8 mouse cellular contexts compared by ENCODE assay signal in genomic region chr2:91202972-91203656, GRCm38 (mm10). TPM values are rescaled to one million over a fixed set of nuclear protein-coding genes. Genes with fewer than 3 reads are reported as not detected.
DNase-seq lines count a peak whose midpoint lies in the region; ATAC-seq and TF ChIP-seq lines count a peak whose summit lies in the region.

No protein-coding gene starts in this region.

- WGBS in embryonic facial prominence, embryonic 12.5 days = 13% methylated on average over 20 of the region's 20 CpGs
- 14% methylated on average over 20 of the region's 20 CpGs for WGBS in neural tube, embryonic 12.5 days

- H3K4me1 ChIP-seq in embryonic facial prominence, embryonic 12.5 days = peaks cover 12% of the 10 kb centered on the region; the same call in 1 of the 2 replicates
- H3K4me1 ChIP-seq in neural tube, embryonic 12.5 days = peaks cover 12% of the 10 kb centered on the region

- peaks cover 30% of the 10 kb centered on the region for H3K36me3 ChIP-seq in embryonic facial prominence, embryonic 12.5 days
- peaks cover 31% of the 10 kb centered on the region for H3K36me3 ChIP-seq in neural tube, embryonic 12.5 days

- H3K4me2 ChIP-seq in embryonic facial prominence, embryonic 12.5 days (replicated peaks) = peak overlapping the region; percentile 69
- peak overlapping the region; percentile 72 for H3K4me2 ChIP-seq in neural tube, embryonic 12.5 days (replicated peaks)

- ATAC-seq in embryonic facial prominence, embryonic 12.5 days (ENCODE audit: insufficient number of reproducible peaks, insufficient read depth, low FRiP score, low TSS enrichment) = peak; percentile 55
- peak; percentile 62 for ATAC-seq in inflammation-experienced regulatory T-cells, adult 6 months
- peak; percentile 83; the same call in 1 of the 2 replicates for ATAC-seq in neural tube, embryonic 12.5 days (ENCODE audit: low FRiP score, low read depth)

- DNase-seq in left cerebral cortex, adult 2 months (ENCODE audit: extremely low spot score in 1 of 2, low spot score in 2 of 2) = no peak
- DNase-seq in left cerebral cortex, postnatal 14 days (ENCODE audit: low spot score in 2 of 2) = no peak
- no peak for DNase-seq in left cerebral cortex, adult 9 months (ENCODE audit: low spot score in 2 of 2)
- no peak for DNase-seq in left cerebral cortex, adult 11 months (ENCODE audit: low spot score)
- DNase-seq in urinary bladder, postnatal 36 days (ENCODE audit: low spot score in 2 of 2) = no peak

- intact Hi-C loops in left cerebral cortex, adult 2 months (cut with DNase I) = loop anchor here (1.0 to 2.0 kb wide), 3 partner anchors 21 to 133 kb away; partner anchors contain the start of genes Ddb2 and Slc39a13
- intact Hi-C loops in left cerebral cortex, postnatal 14 days (cut with DNase I) = loop anchor here (1.0 to 2.0 kb wide), 2 partner anchors 21 to 62 kb away; partner anchors contain the start of gene Arfgap2

- no peaks in the 10 kb centered on the region for H3K27me3 ChIP-seq in embryonic facial prominence, embryonic 12.5 days
- no peaks in the 10 kb centered on the region for H3K27me3 ChIP-seq in neural tube, embryonic 12.5 days (replicated peaks)

- H3K9ac ChIP-seq in embryonic facial prominence, embryonic 12.5 days = peak overlapping the region; percentile 66
- H3K9ac ChIP-seq in neural tube, embryonic 12.5 days = peak overlapping the region; percentile 84

- H3K9me3 ChIP-seq in embryonic facial prominence, embryonic 12.5 days = no peaks in the 10 kb centered on the region
- no peaks in the 10 kb centered on the region for H3K9me3 ChIP-seq in neural tube, embryonic 12.5 days

- H3K4me3 ChIP-seq in left cerebral cortex, adult 2 months = peak overlapping the region; percentile 74
- H3K4me3 ChIP-seq in embryonic facial prominence, embryonic 12.5 days = peak overlapping the region; percentile 76
- peak overlapping the region; percentile 73 for H3K4me3 ChIP-seq in neural tube, embryonic 12.5 days

- peak overlapping the region; percentile 96 for H3K27ac ChIP-seq in left cerebral cortex, adult 2 months
- H3K27ac ChIP-seq in embryonic facial prominence, embryonic 12.5 days = peak overlapping the region; percentile 95
- peak overlapping the region; percentile 82; the same call in 1 of the 2 replicates for H3K27ac ChIP-seq in neural tube, embryonic 12.5 days

- no peak for TF ChIP-seq CTCF in left cerebral cortex, adult 2 months (IDR thresholded peaks at IDR 0.05)

RNA-seq across cellular contexts. Expression of gene Acp2, which starts 0.4 kb away (rescaled TPM):
- 10 to 100 TPM; 42.4 to 44.5 TPM for total RNA-seq in left cerebral cortex, adult 2 months (2021)
- total RNA-seq in left cerebral cortex, postnatal 14 days (2021) = 10 to 100 TPM; 51.0 to 54.8 TPM
- polyA plus RNA-seq in embryonic facial prominence, embryonic 12.5 days (2016; fragmentation: Nextera tagmentation; extraction: Ambion mirVana) = 32.0 and 32.6 TPM in 2 replicates
- 10 to 100 TPM; 13.3 to 18.2 (median 15.0) TPM for polyA plus RNA-seq in inflammation-experienced regulatory T-cells, adult 6 months (2017; shearing (Covaris generic))
- 35.3 and 39.8 TPM in 2 replicates for polyA plus RNA-seq in neural tube, embryonic 12.5 days (2016; fragmentation: Nextera tagmentation; extraction: Ambion mirVana)

RNA-seq across cellular contexts. Expression of gene Nr1h3, which starts 0.5 kb away (rescaled TPM):
- total RNA-seq in left cerebral cortex, adult 2 months (2021) = 1 to 10 TPM; 3.4 to 7.1 TPM
- 1 to 10 TPM; 1.9 to 2.3 TPM for total RNA-seq in left cerebral cortex, postnatal 14 days (2021)
- polyA plus RNA-seq in embryonic facial prominence, embryonic 12.5 days (2016; fragmentation: Nextera tagmentation; extraction: Ambion mirVana) = 1.1 and 1.3 TPM in 2 replicates
- 1 to 10 TPM in 2 of 3 experiments, under 1 TPM in 1; 0.33 to 2.8 (median 1.4) TPM for polyA plus RNA-seq in inflammation-experienced regulatory T-cells, adult 6 months (2017; shearing (Covaris generic))
- 1.0 and 1.7 TPM in 2 replicates for polyA plus RNA-seq in neural tube, embryonic 12.5 days (2016; fragmentation: Nextera tagmentation; extraction: Ambion mirVana)

RNA-seq across cellular contexts. Expression of gene Madd, which starts 19.5 kb away (rescaled TPM):
- 100 to 1,000 TPM; 236 to 254 TPM for total RNA-seq in left cerebral cortex, adult 2 months (2021)
- total RNA-seq in left cerebral cortex, postnatal 14 days (2021) = 100 to 1,000 TPM; 202 to 239 TPM
- 17.5 and 18.1 TPM in 2 replicates for polyA plus RNA-seq in embryonic facial prominence, embryonic 12.5 days (2016; fragmentation: Nextera tagmentation; extraction: Ambion mirVana)
- 10 to 100 TPM; 58.0 to 78.6 (median 69.2) TPM for polyA plus RNA-seq in inflammation-experienced regulatory T-cells, adult 6 months (2017; shearing (Covaris generic))
- polyA plus RNA-seq in neural tube, embryonic 12.5 days (2016; fragmentation: Nextera tagmentation; extraction: Ambion mirVana) = 42.0 and 51.8 TPM in 2 replicates

RNA-seq across cellular contexts. Expression of gene Ddb2, which starts 33.7 kb away (rescaled TPM):
- total RNA-seq in left cerebral cortex, adult 2 months (2021) = 10 to 100 TPM; 11.7 to 14.4 TPM
- 10 to 100 TPM; 10.4 to 10.9 TPM for total RNA-seq in left cerebral cortex, postnatal 14 days (2021)
- polyA plus RNA-seq in embryonic facial prominence, embryonic 12.5 days (2016; fragmentation: Nextera tagmentation; extraction: Ambion mirVana) = 17.5 and 18.1 TPM in 2 replicates
- 10 to 100 TPM; 56.2 to 82.8 (median 75.2) TPM for polyA plus RNA-seq in inflammation-experienced regulatory T-cells, adult 6 months (2017; shearing (Covaris generic))
- 7.5 and 9.3 TPM in 2 replicates for polyA plus RNA-seq in neural tube, embryonic 12.5 days (2016; fragmentation: Nextera tagmentation; extraction: Ambion mirVana)

RNA-seq across cellular contexts. Expression of gene Pacsin3, which starts 52.6 kb away (rescaled TPM):
- total RNA-seq in left cerebral cortex, adult 2 months (2021) = 10 to 100 TPM; 42.7 to 46.9 TPM
- 10 to 100 TPM; 46.8 TPM for total RNA-seq in left cerebral cortex, postnatal 14 days (2021)
- polyA plus RNA-seq in embryonic facial prominence, embryonic 12.5 days (2016; fragmentation: Nextera tagmentation; extraction: Ambion mirVana) = 39.9 and 40.9 TPM in 2 replicates
- under 1 TPM in 1 of 3 experiments, not detected in 2; 0.98 TPM for polyA plus RNA-seq in inflammation-experienced regulatory T-cells, adult 6 months (2017; shearing (Covaris generic))
- polyA plus RNA-seq in neural tube, embryonic 12.5 days (2016; fragmentation: Nextera tagmentation; extraction: Ambion mirVana) = 20.8 and 22.1 TPM in 2 replicates
